Mouse (Mus musculus) heart, embryonic 11.5 days (tissue): ENCODE measurements at regions not wholly inside any gene's neighbourhood (a gene's known extent, or its start where the extent isn't known, plus 50 kb on each side); places are given as distances from the start of the nearest gene placed in this dataset.

Source experiments
- ATAC-seq: fragments of 200-750 bp; cut with Nextera tagmentation; replicated peaks from 2 replicates; pipeline ENCODE4 v1.8.0; 2017; ENCODE audit warnings: moderate library complexity; ENCODE audit not compliant: insufficient number of reproducible peaks, low FRiP score, low TSS enrichment
- H3K27ac ChIP-seq: fragments of 300-500 bp; sonication (generic); 2 replicates; pipeline ENCODE4 v1.5.1; 2014; ENCODE audit warnings: mild to moderate bottlenecking, low read depth, low read length
- H3K27me3 ChIP-seq: fragments of 300-500 bp; sonication (generic); 2 replicates; pipeline ENCODE4 v1.6.1; 2014; ENCODE audit warnings: mild to moderate bottlenecking, low read length, mixed read lengths; ENCODE audit not compliant: control insufficient read depth, insufficient read depth
- H3K36me3 ChIP-seq: fragments of 300-500 bp; sonication (generic); 2 replicates; pipeline ENCODE4 v1.6.1; 2014; ENCODE audit warnings: mild to moderate bottlenecking, low read length, moderate library complexity, mixed read lengths; ENCODE audit not compliant: control insufficient read depth, insufficient read depth
- H3K4me1 ChIP-seq: fragments of 300-500 bp; sonication (generic); 2 replicates; pipeline ENCODE4 v1.6.1; 2014; ENCODE audit warnings: low read length; ENCODE audit not compliant: control insufficient read depth, insufficient read depth
- H3K4me2 ChIP-seq: fragments of 300-500 bp; sonication (generic); 2 replicates; pipeline ENCODE4 v1.6.1; 2014; ENCODE audit warnings: mild to moderate bottlenecking, moderate library complexity
- H3K4me3 ChIP-seq: fragments of 300-500 bp; sonication (generic); 2 replicates; pipeline ENCODE4 v1.5.1; 2014; ENCODE audit warnings: low read depth, low read length
- H3K9ac ChIP-seq: fragments of 300-500 bp; sonication (generic); 2 replicates; pipeline ENCODE4 v1.6.1; 2014; ENCODE audit warnings: mild to moderate bottlenecking, low read depth, low read length, moderate library complexity
- H3K9me3 ChIP-seq: fragments of 300-500 bp; sonication (generic); replicated peaks from 2 replicates; pipeline ENCODE4 v1.6.1; 2016; ENCODE audit warnings: low read length; ENCODE audit not compliant: control insufficient read depth
- WGBS: fragments of 180-500 bp; shearing (Covaris S2); extraction: QIAGEN DNeasy Blood & Tissue Kit; methylation state at CpG from one replicate; pipeline ENCODE4 v1.1.7; 2014; ENCODE audit not compliant: insufficient replicate concordance; 5-methylcytosine and 5-hydroxymethylcytosine counted together

DNA sequence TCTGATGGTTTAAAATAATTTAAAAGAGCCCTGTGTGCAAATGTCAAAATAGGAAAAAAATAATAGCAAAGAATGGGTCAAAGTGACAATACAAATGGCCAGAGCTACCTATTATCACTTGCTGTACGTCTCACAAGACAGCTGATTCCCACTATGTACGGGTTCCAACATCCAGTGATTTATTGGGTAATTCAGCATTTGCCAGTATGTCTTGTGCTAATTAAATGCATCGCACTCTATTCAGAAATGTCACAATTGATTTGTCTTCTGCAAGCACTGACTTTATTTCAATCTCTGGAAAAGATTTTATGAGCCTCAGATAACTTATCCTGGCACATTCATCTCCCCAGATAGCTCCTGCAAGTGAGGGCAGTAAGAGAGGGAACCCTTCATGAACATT, 55.1 kb upstream of the Pter start:
- Histone ChIP-seq H3K27ac (no peak overlapping the region), H3K27me3 (no peaks in the 10 kb centered on the region), H3K9ac (no peak overlapping the region), H3K4me3 (no peak overlapping the region), H3K4me2 (no peak overlapping the region), H3K4me1 (no peaks in the 10 kb centered on the region), H3K9me3 (no peaks in the 10 kb centered on the region), H3K36me3 (no peaks in the 10 kb centered on the region)
- WGBS, result 80% methylated on average over 3 of the region's 3 CpGs
- no peak for ATAC-seq
